Mouse (Mus musculus) mesoderm, embryonic 11.5 days (tissue): ENCODE results near the gene Adgrl2.

ENCODE experiments used
- DNase-seq: peaks from one replicate; pipeline ENCODE4 v3.0.0-alpha.2; 2012; ENCODE audit warnings: low read depth, low spot score

The Adgrl2 gene

DNA sequence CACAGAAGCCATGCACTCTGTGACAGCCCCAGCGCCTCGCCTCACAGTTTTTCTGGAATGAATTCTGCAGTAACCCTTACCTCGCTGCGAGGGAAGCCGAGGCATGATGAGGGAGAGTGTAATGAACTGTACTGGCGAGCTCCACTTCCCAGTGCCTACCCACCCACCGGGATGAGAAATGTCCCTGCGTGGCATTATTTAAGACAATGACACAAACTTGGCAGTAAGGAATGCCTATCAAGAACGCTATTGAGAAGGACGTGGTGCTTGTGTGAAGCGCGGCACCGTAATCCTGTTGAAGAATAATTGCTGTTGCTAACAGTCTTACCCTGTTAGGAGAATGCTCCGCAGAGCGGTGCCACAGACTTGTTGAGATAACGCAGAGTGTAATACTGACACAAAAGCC is 13.2 kb downstream of the Adgrl2 start:
- DNase-seq = no peak

GRCm38 (mm10) chr3:148971893-148972596 is 18.3 kb downstream of the Adgrl2 start:
- DNase-seq = no peak

GRCm38 (mm10) chr3:148964991-148965605 is 25.3 kb downstream of the Adgrl2 start:
- no peak for DNase-seq

DNA sequence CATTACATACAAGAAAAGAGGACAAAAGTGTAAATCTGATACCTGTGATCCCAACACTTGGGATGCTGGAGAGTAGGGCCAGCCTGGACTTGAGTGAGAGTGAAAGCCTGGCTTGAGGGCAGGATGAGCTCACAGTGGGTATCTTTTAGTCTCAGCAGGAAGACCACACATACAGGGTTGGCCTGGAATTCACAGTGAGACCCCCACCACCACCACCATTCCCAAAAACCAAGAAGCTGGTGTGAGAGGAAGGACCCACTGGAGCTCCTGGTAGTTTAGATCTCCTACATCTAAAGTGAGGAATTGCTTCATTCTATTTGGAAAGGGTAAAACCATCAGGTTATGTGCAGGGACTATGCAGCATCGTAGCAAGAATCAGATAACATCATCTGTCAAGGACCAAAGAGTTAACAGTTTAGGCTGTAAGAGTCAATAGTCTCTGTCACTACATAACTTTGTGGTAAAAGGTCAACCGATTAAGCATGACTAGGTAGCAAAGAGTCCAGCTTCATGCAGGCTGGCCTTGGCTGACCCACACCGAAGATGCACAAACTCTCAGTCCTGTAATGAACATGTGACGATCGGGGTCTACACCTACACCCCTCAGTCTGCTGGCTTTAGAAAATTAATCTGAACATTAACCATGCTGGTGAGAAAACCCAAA is 26.8 kb downstream of the Adgrl2 start:
- DNase-seq = no peak

DNA sequence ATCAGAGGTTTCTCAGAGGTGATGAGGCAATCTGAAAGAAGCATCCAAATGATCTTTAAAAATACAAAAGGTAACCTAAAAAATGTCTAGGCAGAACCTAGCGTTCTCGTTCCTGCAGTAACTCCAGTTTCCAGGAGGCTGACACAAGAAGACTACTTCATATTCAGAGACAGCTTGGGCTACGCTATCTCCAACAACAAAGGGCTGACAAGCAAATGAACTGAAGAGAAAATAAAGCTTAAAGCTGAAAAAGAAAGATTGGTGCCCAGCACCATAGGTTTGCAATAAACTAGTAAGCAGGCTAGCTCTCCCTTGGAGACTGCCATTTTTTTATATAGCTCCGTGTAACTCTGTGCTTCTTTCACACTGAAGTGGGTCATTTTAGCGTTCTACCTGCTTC is 28.7 kb downstream of the Adgrl2 start:
- DNase-seq = no peak

DNA sequence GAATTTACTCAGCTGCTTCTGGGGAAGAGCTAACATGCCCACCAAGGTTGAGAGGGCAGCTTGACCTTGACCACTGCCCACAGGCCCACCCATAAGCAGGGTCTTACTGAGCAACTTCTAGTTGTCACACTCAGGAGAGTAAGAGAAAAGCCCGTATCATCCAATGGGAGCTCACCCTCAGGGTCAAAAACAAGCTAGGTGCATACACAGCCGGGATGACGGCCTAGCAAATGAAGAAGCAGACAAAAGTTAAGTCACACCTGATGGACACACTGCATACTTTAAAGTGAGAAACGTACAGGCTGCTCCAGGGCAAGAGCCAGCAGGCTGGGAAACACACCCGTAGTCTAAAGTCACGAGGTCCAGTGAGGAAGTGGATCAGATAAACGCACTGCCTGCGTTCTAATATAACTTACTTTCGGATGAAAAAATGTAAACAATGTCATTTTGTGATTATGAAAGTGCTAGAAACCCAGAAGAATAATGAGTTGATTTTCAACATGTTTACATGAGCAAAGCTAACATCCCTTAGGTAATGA is 29.5 kb downstream of the Adgrl2 start:
- no peak for DNase-seq

DNA sequence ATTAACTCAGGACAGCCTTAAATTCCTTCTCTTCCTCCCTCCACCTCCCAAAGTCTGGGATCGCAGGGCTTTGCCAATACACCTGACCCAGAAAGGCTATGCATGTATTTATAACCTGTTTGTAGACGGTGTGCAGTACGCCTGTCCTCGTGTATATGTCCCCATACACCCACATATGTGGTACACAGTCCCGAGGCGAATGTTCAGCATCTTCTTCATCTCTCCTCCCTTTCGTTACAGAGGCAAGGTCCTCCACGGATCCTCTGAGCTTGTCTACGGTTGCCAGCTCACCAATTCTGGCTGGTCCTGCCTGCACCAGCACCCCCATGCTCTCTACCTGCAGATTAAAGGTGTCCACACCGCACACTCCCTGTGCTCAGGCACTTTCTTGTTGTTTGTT is 30.1 kb downstream of the Adgrl2 start:
- no peak for DNase-seq

DNA sequence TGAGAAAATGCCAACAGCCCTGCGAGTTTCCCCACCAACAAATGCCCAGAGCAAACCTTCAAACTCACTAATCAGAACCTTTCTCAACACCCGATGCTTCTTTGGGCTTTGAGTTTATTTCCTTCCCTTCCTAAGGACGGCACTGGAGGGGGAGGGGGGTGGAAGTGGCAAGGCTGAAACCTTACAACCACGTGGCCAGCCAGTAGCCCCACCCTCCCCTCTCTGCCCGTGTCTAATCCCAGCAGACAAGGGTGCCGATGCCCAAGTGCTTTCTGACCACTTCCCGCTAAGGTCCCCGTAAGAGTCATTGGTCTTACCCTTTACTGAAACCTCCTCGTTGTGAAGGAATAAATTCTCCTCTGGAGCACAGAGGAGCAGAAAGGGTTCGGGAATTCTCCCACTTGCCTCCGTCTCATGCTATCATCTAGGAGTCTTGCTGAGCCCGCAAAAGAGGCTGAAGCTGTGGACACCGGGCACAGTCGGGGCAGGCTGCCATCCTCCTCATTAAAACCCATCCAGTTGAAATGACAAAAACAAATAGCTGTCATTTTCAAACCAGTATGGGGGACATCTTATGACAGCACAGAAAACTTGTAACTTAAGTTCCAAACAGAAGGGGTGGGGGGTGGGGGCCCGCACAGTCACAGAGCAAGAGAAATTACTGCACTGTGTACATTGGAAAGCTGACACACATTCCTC is 30.9 kb downstream of the Adgrl2 start:
- DNase-seq = no peak

- DNase-seq = no peak
Measured at GRCm38 (mm10) chr3:148958714-148959113, 31.6 kb downstream of the Adgrl2 start.

- no peak for DNase-seq
Measured at GRCm38 (mm10) chr3:148958185-148958584, 32.2 kb downstream of the Adgrl2 start.

DNA sequence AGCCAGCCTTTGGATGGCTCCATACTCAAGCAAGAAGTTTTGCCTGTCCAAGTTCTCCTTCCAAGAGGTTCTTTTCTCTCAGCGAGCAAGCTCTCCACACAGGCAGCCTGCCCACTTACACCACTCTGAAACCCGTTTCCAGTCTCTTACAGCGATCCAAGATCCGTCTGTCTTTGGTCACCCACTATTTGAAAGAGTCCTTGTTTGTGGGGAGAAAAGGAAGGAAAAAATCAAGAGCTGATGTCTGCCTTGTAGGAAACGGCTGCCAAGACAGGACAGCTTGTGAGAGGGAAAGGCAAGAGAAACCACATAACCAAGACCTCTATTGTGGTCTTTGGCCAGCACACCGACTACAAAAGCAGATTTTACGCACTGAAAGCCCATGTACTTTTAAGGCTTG is 33.5 kb downstream of the Adgrl2 start:
- DNase-seq = no peak

GRCm38 (mm10) chr3:148949796-148950195 is 40.6 kb downstream of the Adgrl2 start:
- DNase-seq = no peak

- no peak for DNase-seq
Measured at GRCm38 (mm10) chr3:148947805-148948405, 42.5 kb downstream of the Adgrl2 start.

- DNase-seq = no peak
Measured at GRCm38 (mm10) chr3:148947266-148947665, 43.1 kb downstream of the Adgrl2 start.

GRCm38 (mm10) chr3:148945534-148945933 is 44.8 kb downstream of the Adgrl2 start:
- DNase-seq = no peak

GRCm38 (mm10) chr3:148939457-148939856 is 50.9 kb downstream of the Adgrl2 start:
- no peak for DNase-seq

GRCm38 (mm10) chr3:148935056-148935455 is 55.3 kb downstream of the Adgrl2 start:
- DNase-seq = no peak

DNA sequence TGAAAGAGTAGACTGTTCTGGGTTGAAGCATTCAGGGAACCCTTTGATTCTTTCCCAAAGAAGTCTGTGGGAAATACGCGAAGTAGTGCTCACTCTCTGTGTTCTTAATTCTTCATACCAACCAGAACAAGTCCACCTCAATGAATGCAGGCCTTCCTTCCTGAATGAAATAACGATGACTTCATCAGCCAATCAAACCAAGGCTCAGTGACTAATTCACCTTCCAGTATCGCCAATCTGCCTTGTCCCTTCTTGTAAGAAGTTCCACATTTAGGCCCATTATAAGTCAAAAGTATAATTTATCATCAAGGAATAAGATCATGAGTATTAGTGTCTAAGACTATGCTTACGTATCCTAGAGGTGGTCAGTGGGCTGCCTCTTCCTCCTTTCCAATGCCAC is 56.1 kb downstream of the Adgrl2 start:
- no peak for DNase-seq

DNA sequence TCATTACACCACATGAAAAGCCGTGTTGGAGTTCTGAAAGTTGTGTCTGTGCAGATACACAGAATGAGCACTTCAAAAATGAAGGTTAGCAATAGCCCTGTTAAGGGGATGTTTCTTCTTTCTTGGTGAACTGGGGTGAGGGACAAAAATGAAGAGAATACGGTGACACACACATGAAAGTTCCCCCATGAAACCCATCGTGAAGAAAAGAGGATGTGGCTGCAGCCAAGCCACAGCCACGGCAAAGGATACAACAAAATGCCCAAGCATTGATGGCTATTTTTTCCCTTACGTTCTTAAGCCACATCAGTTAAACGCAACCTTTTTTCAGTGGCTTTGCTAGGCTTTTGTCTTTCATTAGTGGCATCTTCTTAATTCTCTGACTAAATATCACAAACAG is 57.2 kb downstream of the Adgrl2 start:
- DNase-seq = no peak

DNA sequence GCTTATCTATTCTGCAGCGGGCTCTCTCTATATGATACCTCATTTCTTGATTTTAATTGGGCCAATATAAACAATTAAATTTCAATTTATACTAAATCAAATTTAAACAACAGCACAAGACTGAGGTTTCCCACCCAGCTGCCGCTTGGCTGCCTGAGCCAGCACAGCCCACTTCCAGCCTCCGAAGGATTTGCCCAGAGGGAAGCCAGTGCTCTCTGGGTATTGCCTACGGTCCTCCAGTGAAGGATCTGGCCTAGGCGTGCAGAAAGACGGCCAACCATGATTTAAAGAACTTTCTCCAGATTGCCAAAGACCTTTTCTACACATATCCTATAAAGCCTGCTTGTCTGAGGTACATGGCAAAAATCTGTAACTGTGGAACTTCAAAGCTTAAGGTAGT is 59.4 kb downstream of the Adgrl2 start:
- no peak for DNase-seq

- DNase-seq = no peak
Measured at GRCm38 (mm10) chr3:148926330-148926729, 64.0 kb downstream of the Adgrl2 start.

GRCm38 (mm10) chr3:148922618-148923095 is 67.7 kb downstream of the Adgrl2 start:
- DNase-seq = no peak
